Mouse (Mus musculus) urinary bladder, postnatal 4 days (tissue): ENCODE results near the gene Agbl2.
"Not testable (repeated sequence)": the region's sequence is repeated elsewhere in the genome, so short reads cannot be mapped to it uniquely, and the experiment has no call there.

ENCODE experiments used
- DNase-seq, 2 experiments: peaks; one replicate each; pipeline ENCODE4 v3.0.0; 2021 to 2022; ENCODE audit warnings: low spot score in 2 of 2

The Agbl2 gene

DNA sequence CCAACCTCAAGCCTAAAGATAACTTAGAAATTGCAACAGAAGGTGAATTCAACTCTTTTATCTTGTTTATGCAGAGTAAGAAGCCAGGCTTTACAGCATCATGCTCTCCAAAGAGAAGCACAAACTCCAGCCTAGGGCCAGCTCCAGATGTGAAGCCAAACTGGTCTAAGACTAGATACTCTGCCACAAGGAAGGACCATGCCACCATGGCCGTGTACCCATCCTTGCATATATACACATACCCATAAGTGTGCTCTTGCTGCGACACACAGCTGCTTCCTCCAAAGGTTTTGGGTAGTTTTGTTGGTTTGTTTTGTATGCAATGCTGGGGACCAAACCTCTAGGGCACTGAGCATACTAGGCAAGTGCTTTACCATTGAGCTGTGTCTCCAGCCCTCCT is 32.7 kb downstream of the Agbl2 start:
- DNase-seq, result no peak

DNA sequence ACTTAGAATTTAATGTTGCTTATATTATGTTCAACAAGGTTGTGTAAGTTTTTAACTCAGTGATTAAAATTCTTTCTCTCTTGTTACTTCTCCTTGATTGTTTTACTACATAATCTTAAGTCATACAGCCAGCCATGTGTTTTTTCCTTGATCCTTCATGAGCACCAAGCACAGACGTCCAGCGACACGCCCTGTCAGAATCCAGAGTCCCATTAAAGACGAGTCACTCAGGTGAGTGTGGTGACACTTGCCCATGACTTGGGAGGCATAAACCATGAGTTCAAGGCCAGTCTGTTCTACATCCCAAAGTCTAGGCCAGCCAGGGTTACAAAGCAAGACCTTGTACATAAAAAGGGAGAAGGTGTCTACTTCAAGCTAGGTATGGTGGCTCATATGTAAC is 33.6 kb downstream of the Agbl2 start:
- no peak for DNase-seq

DNA sequence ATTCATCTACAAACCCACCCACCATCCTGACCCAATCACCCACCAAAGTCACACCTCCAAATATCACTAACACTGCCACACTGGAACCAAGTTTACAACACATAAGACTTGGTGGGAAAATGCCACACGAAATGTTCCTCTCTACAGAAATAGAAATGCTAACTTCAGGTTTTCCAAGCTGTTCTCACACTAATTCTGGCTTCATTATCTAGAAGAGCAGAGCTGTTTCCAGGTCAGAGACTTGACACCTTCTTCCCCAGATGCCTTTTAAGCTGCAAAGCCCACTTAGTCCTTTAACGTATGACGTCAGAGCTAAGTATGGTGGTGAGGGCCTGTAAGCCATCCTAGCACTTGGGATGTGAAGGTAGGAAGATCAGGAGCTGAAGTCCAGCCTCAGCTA is 36.2 kb downstream of the Agbl2 start:
- DNase-seq, result no peak

DNA sequence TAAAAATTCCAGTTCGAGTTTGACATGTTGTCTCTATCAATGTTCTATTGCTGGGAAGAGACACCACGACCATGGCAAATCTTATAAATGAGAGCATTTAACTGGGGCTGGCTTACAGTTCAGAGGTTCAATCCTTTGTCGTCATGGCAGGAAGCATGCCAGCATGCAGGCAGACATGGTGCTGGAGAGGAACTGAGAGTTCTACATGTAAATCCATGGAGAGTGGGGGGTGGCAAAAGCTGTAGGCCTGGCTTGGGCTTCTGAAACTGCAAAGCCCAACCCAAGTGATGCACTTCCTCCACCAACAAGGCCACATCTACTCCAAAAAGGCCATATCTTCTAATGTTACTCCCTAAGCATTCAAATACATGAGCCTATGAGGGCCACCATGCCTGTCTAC is 38.4 kb downstream of the Agbl2 start:
- DNase-seq, result no peak

DNA sequence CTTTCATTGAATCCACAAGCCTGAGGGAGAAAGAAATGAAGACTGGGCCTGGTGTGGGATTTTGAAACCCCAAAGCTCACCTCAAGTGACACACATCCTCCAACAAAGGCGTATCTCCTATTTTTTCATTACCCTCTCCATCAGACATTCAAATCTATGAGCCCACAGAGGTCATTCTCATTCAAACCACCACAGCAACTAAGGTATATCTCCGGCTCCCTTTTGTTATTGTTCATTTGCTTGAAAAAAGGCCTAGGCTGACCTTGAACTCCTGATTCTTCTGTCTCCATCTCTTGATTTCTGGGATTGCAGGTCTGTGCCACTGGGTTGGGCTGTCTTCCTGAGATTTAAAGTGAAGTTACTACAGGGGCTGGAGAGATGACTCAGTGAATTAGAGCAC is 40.5 kb downstream of the Agbl2 start:
- DNase-seq, result no peak

DNA sequence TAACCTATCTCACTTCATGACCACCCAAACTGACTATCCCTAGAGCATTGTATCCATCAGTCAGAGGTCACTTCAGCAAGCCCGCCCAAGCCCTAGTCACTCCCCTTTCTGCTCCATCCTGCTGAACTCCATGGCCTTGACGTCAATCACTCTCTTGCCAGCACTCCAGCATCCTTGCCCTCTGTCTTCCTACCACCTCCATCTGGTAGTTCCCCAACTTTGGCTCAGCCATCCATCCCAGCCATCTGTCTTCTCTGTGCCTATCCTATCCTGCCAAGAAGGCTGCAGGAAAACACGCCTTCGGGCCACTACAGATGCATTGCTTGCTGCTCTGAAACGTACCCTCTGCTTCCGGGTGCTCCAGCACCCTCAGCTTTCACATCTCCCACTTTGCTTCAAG is 41.3 kb downstream of the Agbl2 start:
- no peak for DNase-seq

DNA sequence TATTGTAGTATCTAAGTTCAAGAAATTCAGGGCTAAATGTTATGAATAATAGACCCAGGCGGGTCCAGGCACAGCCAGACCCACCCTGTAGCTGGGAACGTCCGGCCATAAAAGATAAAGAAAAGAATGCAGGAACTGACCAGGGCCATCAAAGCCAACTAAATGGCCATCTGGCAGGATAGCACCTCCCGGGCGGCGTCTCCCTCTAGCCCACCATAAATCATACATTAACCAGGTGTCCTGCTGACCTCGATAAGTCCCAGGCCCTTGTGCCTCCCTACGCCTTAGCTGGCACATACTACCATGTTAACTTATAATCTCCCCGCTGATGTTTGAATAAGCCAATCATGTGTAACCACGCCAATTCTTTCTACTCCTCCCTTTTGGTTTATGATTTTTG is 42.0 kb downstream of the Agbl2 start:
- not testable (repeated sequence) for DNase-seq

DNA sequence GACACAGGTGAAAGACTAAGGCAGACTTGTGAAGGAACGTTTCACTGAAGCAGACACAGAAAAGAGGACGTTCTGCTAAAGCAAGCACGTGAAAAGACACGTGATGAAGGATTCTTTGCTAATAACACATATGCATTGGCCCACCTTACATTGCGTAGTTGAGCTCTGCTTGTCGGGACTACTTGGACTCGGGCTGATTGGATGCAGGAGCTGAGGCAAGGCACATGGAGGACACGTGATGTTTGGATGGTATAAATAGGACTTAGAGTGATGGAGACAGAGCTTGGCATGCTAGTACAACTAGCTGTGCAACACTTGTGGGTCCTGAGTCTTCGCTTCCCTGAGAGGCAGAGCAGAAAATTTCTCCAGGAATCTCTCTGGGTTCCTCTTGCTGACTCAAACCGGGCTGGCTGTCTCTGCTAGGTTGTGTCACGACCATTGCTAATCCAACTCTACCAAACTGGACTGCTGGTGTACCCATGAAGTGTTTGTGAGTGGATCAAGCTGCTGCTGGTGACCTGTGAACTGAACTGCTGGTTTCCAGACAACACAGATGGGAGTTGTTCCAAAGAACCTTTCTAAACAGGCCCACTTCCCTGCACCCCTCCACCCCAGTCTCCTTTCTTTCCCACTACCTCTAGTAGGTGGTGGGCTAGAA is 43.1 kb downstream of the Agbl2 start:
- DNase-seq, result no peak

DNA sequence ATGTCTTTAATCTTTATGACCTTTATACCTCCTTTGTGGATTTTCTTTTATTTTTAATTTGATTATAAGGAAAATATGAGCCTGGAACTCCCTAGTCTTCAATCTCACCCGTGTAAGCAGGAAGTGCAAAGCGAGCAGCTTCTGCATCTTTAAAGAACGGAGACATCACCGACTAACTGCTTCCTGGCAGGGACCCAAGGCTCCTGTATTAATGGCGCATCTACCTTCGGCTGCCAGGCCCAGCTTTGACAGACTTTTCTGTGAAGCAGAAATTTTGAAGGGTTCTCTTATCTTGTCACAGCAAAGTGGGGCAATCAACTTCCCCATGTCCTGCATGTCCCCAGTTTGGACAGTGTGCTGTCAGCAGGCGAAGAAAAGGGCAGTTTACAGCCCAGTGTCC is 46.2 kb downstream of the Agbl2 start:
- DNase-seq, result no peak

DNA sequence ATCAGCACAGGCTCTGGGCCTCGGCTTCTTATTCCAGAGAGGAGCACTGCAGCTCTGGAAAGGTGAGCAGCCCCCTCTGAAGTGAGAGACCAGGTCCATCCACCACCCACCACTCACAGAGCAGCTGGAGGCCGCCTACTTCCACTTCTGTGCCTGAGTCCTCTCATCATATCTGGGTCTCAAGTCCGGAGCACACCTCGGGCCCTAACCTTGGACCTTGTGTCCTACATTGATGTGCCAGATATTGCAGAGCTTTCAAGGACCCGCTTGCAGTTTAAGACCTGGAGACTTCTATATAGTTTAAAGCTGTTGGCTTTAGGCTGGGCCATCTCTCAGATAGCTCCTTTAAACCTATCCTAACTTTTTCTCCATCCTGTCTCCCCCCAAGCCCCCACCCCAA is 51.0 kb downstream of the Agbl2 start:
- no peak for DNase-seq

DNA sequence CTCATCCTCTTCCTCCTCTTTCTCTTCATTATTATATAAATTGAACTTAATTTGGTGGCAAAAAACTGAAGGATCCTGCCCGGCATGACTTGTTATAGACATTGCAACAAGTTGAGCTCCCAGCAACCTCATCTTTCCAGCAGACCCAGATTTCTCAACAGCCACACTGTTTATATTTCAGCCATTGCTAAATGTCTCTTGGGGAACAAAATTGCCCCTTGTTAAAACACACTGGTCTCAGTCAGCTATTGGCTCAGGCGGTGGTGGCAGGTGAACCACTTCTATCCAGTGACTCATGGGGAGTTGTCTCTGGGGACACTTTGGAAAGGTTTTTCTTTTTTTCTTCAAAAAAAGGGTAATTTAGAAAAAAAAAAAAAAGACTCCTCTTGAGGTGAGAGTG is 56.1 kb downstream of the Agbl2 start:
- no peak for DNase-seq

DNA sequence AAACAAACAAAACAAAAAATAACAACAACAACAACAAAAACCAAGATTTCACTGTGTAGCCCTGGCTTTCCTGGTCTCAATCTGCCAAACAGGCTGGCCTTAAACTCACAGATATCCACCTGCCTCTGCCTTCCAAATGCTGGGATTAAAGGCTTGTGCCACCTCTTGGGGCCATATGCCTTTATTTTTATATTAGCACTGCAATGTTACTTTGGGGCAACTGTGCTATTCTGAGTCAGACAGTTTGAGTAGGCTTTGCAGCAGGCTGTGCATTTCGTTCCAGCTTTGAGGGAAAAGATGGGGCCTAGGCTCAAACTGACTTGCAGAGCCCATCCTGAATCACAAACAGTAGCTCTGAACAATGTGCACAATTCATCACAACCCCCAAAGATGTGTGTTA is 61.1 kb downstream of the Agbl2 start:
- DNase-seq, result no peak

DNA sequence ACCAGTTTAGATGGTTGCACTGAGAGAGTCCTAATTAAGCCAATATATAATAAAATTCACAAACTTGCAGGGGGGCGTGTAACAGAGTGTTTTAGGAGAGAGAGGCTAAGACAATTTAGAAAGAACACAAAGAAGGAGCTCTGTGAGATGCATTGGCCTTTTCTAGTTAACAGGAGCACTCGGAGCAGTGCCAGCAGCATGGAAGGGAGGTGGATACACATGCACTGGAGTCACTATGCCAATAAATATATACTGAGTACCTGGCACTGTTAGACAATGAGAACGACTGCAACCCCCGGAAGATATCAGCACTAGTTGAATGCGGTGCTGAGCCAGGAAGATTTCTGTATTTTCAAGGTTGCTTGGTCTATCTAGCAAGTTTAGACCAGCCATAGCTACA is 61.7 kb downstream of the Agbl2 start:
- DNase-seq, result no peak

DNA sequence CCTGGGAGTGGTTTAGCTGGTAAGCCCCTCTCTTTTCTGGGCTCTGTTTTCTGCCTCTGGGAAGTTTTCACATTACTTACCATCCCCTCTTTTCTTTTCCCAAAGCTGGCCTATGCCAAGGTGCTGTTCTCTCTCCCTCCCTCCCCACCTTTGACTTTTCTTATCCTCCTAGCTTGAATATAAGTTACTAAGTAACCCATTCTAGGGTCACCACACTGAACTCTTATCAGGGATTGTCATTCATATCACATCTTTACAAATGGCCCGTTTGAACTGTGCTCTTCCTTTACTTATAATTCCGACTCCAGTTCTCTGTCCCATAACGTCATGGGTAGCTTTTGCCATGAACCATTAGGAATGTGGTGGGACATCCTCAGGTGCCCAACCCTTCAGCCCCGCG is 62.7 kb downstream of the Agbl2 start:
- DNase-seq, result no peak

DNA sequence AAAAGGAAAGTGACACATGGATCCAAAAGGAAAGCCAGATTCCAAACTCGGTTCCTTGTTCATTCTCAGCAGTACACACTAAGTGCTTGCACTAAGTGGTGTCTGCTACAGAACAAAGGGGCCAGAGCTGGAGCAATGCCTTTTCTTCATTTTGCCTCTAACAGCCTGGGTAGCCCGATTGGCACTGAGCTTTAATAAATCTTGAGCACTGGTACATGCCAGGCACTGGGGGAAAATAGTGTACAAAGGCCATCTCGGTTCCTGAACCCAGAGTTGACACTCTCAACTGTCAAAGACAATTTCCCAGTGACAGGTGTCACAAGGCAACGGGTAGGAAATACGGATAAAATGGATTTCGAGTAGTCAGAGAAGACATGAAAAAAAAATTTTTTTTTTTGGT is 63.6 kb downstream of the Agbl2 start:
- DNase-seq, result no peak

DNA sequence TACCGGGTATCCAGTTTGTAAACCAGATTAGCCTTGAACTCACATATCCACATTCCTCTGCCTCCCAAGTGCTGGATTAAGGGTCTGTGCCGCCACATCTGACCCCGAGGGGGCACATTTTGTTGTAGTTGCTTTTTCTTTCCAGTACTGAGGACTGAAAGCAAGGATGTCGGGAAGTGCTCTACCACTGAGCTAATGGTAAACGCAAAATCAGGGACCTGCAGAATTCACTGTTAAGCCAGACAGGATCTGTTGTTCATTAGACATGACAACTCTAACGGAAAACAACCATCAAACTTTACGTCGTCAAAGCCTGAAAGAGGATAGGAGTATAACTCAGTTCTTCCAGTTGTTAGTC is 64.0 kb downstream of the Agbl2 start:
- peak in 1 of 2 experiments; percentile 19 for DNase-seq

DNA sequence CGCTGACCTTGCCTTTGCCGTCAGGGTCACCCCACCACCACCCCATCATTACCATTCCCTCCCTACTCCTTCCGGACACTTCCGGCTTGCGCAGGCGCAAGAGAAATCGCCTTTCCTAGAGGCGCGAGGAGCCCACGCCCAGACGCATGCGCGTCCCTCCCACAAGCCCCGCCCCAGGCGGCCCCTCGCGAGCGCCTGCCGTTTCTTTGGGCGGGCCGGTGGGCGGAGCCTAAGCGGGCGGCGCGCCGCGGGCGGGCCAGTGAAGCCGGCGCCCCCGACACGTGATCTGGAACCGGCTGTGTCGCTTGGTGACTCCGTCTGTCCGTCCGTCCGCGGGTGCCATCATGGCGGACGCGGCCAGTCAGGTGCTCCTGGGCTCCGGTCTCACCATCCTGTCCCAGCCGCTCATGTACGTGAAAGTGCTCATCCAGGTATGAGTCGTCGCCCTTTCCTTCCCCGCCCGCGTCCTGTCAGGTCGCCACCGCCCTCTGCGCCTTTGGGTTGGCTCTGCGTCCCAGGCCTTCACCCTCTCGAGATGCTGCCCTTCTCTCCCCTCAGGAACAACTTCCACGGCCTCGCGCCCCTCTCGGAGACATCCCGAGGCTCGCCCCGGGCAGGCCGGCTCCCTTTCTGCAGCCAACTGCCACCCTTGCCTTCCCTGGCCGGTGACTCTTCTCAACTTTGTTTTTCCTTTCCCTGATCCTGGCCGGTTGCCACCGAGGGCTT is 64.6 kb downstream of the Agbl2 start, which contains the start of gene Mtch2:
Mtch2 (plus strand) TSS at position 201 of the 726 bp plus-strand sequence.
- DNase-seq, result peak; percentile 99

DNA sequence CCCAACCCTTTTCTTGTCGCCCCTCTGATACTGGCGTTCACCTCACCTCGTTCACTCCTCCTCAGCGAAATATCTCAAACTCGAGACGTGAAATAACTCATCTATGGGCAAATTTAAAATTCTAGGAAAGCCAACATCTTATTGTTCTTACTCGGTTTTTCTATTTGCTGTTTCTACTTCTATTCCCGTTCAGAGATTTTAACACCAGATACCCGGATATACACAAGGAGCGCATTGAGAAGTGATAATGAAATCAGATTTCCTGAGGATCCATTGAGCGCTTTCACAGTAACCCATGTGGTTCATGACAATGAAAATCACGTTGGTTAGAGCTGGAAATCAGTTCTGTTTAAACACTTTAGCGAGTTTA is 65.1 kb downstream of the Agbl2 start:
- no peak for DNase-seq

DNA sequence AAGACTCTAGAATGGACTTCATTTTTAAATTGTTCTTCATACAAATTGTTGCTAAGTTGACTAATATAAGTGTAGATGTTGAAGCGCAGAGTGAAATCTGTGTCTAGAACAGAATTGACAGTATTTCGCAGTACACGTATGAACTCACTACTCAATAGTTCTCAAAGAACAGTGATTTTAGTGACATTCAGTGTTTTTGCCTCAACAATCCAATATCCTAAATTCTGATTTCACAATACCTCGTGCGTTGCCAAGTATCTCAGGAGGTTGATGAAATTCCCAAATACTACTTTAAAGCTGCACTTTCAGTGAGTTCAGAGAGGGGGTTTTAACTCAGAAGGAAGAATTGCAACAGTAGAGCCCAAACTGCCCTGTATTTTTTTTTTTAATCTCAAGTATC is 65.8 kb downstream of the Agbl2 start:
- no peak for DNase-seq

DNA sequence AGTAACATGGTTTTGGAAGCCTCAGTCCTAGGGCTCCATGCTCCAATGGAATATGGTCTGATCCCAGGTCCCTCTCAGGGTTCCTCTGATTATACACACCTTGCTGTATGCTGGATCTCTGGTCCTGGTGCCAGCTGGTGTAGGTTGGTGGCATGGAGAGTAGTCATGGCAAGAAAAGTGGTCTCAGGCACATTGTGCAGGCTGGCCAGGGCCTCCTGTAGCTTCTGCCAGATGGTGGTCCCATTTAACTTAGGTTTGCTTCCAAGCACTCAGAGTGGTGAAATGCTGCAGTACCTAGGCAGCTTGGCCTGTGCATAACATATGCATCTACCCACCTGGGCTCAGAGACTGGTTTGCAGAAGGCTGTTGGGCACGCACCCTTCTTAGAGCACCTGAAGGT is 67.9 kb downstream of the Agbl2 start:
- DNase-seq, result no peak

DNA sequence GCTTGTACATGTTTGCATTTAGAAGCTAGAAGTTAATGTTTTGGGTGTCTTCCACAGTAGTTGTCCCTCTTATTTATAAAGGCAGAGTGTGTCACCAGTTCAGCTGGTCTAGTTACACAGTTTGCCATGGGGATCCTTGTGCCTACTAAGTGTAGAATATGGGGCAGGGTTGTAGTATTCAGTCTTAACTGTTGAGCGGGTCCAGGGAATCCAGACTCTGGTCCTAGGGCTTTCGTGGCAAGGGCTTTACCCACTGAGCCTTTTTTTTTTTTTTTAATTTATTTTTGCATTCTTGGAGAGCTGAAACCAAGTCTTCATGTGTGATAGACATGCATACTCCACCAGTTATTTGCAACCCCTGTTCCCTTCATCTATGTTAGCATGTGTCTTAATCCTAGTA is 79.0 kb downstream of the Agbl2 start:
- DNase-seq, result no peak

DNA sequence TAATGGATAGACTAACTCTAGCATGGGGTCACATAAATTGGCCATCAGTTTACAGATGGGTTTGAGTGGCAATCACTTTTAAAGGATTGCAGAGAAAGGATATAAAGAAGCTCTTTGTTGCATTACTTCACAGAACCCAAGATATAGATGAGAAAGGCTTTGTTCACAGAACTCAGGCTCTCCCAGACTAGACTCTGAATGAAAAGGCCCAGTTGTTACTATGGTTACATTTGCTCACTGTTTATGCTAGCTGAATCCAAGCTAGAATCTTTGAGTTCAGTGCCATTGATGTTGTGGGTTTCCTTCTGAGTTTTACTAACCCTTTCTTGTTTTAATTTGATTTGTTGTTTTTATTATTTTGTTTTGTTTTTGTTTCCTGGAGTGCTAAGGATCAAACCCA is 81.7 kb downstream of the Agbl2 start:
- no peak for DNase-seq

DNA sequence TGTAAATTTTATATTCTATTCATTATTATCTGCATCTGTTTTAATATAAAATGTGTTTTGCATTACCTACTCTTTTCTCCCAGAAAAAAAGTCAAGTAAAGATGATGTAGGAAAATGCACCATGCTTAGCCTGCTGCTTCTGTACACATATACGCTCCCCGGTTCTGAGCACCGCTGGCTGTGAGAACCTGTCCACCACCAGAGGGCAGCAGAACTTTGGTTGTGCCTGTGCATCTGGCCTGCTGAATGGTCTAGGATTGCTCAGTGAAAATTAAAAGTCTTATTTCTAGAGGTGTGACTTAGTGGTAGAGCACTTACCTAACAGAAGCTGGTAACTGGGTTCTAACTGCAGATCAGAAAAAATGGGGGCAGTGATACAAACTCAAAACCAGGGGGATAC is 84.0 kb downstream of the Agbl2 start:
- peak; percentile 64 to 85 for DNase-seq

DNA sequence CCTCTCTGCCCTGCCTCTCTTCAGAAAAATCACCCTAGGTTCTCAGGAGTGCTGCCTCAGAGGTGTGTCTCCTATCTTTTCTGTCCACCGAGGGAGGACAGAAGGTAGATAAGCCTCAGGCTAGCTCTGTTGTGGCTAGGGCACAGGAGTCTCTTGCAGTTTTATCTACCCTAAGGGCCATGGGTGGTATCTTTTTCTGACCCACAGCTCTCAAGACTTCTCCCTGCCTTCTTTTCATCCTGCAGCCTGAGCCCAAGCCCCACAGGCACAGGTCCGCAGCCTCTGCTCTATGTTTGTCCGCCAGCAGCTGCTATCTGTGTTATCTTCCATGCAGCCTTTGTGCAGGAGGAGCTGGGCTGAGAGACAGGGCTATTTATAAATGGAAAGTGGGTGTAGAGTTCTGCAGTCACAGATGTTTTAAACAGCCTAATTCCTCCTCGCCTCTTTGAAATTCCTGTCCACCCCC is 87.6 kb downstream of the Agbl2 start:
- peak in 1 of 2 experiments; percentile 31 for DNase-seq
